Mouse (Mus musculus): ENCODE data around the gene Dlx4.

Gene Dlx4

GRCm38 (mm10) chr11:95145851-95146403 lies at the start of gene Dlx4:
Gene Dlx4 (minus strand): TSS chr11:95146263.
- DNase-seq: peak in 1 of 2 experiments; percentile 41

DNA sequence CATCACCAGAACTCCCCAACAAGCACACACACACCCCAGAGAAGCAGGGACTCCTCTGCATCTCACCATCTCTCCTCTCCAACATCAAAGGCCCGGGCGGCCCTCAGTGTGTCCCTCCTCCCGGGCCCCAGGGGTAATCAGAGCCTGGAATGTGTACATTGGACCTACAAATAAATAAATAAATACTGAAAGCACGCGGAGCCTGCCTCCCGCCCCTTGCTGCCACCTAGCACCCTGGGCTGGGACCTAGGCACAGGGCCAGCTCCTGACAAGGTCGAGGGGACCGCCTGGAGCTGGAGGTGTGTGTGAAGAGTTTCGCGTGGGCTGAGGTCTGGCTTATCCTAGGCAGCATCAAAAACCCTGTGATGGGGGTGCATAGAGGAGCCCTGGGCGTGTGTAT lies 43.8 kb upstream of the Dlx4 start:
- no peak for DNase-seq

GRCm38 (mm10) chr11:95186826-95187225 lies 40.8 kb upstream of the Dlx4 start:
- DNase-seq: no peak

- DNase-seq: peak in 1 of 2 experiments; percentile 22
These were observed 39.6 kb upstream of the Dlx4 start for GRCm38 (mm10) chr11:95185700-95186099.

GRCm38 (mm10) chr11:95184561-95184960 lies 38.5 kb upstream of the Dlx4 start:
- no peak for DNase-seq

GRCm38 (mm10) chr11:95179311-95179710 lies 33.2 kb upstream of the Dlx4 start:
- DNase-seq: no peak

DNA sequence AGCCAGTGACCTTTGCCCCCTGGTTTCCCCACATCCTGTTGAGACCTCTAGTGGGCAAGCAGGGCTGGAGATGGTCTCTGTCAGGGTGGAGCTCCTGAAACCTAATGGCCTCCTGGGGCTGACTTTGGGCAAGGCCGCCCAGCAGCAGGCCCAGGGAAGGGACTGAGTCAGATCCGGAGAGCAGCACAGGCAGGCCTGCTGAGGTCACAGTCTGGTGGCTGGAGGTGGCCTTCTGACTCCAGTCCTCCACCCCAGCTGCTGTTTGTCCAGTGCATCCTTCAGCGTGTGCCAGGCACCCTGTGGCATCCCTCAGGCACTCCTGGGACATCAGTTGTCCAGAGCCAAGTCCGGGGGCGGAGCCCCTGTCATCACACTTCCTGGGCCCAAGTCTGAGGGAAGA lies 19.8 kb upstream of the Dlx4 start:
- no peak for DNase-seq

DNA sequence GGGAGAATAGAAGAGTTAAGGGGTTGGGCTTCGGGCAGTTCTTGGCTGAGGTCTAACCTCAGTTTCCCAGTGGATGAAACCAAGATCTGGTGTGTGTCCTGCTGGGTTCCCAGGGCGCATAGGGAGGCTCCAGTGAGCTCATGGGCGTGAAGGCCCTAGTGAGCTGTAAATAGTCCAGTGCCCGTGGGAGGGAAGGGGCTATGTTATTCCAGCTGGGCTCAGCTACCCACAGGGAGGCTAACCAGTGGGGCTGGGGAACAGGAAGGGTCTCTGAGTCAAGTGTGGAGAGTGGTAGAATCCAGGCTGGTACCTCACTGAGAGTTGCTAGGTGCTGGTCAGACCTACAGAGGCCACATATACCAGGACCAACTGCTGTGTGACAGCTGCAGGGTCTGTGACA lies 15.6 kb upstream of the Dlx4 start:
- no peak for DNase-seq

DNA sequence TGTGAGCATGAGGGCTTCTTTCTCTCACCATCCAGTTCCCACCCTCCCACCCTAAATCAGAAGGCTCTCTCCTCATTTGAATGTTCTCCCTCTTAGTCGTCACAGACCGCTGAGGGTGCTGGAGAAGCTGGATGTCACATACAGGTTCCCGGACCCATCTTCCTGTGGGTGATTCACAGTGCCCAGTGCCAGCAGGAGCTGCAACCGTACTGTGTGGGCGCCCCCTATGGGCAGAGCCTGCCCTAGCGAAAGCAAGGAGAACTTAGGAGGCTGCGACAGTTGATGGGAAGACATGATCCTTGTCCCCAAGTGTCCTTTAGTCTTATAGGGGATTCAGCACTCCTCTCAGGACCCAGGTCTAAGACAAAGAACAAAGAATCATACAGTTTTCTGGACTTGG lies 14.6 kb upstream of the Dlx4 start:
- DNase-seq: no peak

DNA sequence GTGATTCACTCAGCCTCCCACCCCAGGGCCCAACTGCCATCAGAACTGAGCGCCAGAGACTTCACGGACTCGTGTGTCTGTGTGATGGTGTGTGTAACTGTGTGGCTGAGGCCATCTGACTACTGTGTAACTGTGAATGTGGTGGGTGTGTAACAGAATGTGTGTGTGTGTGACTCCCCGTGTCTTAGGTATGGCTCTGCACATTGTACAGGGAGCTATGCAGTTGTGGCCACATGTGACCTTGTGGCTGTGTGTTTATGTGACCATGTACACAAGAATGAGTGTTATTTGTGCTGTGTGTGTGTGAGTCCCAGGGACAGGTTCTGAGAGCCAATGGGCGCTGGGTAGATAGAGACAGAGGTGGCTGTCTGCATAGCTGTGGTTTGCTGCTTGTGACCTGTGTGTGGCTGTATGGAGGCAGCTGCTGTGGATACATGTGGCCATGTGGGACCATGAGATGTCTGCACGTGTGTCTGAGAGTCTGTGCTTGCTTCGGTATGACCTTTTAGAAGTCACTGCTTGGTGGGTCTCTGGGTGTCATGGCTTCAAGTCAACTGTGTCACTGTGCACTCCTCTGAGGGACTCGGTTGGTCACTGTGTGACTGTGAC lies 13.8 kb upstream of the Dlx4 start:
- DNase-seq: no peak

DNA sequence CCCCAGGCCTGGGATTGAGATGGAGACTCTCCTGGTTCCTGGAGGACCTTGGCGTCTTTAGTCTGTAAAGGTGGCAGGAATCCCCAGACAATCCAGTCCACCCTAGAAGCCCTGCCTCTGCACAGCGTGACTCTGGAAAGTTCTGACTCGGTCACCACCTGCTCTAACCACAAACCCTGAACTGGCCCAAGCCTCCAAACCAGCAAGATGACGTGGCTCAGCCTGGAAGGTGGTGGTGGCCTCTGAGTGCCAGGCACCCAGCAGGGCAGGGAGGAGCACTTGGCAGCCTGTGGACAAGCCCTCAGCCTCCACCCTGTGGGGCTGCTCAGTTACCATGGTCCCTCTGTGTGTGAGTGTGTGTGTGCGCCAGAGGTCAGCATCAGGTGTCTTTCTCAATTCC lies 11.8 kb upstream of the Dlx4 start:
- DNase-seq: no peak

GRCm38 (mm10) chr11:95157356-95157755 lies 11.3 kb upstream of the Dlx4 start:
- no peak for DNase-seq

GRCm38 (mm10) chr11:95155511-95155910 lies 9.4 kb upstream of the Dlx4 start:
- no peak for DNase-seq

- no peak for DNase-seq
These were observed 7.6 kb upstream of the Dlx4 start for GRCm38 (mm10) chr11:95153681-95154080.

DNA sequence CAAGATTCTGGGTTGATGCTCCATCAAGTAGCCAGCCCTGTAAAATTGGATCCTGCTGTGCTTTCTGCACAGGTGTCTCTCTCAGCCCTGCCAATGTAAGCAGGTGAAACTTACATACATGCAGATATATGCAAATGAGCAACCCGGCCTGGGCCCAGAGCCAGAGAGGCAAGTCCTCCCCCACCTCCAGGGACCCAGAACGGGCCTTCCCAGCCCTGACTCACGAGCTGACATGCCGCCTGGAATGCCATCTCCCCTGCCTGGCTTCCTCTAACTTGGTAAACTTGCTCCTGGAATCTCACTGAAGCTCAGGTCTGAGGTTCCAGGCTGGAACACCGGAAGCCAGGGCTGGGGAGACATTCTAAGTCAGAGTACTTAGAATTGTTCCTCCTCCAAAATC lies 7.1 kb upstream of the Dlx4 start:
- DNase-seq: no peak

DNA sequence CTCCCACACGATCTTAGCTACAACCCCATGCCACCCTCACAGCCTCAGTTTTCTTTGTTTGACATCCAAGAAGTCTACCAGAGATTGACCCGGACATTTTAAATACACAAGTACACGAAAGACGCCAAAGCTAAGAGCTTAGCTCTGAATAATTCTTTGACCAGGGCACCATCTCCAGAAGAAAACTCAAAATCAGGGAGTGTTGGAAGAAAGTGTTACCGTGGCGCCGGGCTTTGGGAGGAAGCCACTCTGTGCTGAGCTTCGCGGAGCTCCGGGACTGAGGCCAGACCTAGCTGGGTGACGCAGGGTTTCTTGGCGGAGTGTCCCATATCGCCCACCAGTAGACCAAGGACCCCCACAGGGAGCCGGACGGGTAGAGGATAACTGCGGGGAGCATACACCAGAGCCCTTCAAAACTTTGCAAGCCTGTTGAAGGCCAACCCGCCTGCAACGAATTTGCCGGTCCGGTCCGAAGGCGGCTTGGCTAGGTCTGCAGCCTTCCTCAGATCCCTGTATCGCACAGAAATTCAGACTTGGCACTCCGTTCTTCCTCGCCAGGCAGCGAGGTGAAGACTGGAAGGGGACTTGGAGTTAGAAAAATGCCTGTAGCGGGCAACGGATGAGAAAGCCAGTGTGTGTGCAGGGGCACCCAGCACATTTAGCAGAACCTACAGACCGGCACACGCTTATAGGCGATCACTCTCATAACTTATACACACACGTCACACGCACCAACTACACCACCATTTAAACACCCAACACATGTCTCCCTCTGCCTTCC lies 4.4 kb upstream of the Dlx4 start:
- DNase-seq: no peak

- no peak for DNase-seq
These were observed 3.6 kb upstream of the Dlx4 start for GRCm38 (mm10) chr11:95149462-95150268.

DNA sequence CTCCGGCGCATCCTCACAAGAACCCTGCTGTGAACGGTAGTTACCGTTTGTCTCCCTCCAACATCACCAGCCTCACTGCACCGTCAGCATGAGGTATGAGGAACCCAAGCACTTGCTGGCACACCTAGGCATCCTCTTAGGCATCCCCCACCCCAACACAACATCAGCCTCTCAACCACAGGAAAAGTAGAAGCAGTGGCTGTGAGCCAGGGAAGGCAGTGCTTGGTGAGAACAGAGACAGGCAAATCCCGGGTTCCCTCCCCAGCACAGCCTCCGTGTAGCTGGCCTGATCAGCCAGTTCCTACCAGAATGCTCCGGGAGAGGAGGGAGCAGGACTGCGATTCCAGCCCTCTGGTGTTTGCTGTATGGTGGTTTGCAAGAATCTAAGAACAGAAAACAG lies 2.7 kb upstream of the Dlx4 start:
- no peak for DNase-seq

- peak in 1 of 2 experiments; percentile 30 for DNase-seq
These were observed 1.0 kb downstream of the Dlx4 start for GRCm38 (mm10) chr11:95144946-95145483.

- no peak for DNase-seq
These were observed 1.7 kb downstream of the Dlx4 start for GRCm38 (mm10) chr11:95144091-95144945.

DNA sequence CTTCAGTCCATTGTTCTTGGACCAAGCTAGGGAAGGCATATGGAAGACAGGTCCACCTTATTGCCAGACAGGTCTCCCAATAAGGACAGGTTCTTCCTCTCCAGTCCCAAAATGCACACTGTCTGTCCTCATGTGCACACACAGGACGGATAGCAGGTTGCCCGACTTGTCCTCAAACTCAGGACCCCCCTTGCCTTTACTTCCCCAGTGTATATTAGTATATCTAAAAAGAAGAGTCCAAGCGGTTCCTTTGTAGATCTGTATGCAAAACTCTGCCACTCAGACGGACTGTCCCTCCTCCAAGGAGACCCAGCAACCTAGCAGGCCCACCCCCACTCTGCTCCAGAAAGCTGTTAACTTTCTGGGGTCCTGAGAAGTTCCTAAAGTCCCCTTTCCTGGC lies 2.4 kb downstream of the Dlx4 start:
- DNase-seq: no peak

- peak in 1 of 2 experiments; percentile 59 for DNase-seq
These were observed 3.0 kb downstream of the Dlx4 start for GRCm38 (mm10) chr11:95142980-95143575.

All from kidney, postnatal 36 days (tissue).